Mouse (Mus musculus): Measurements from ENCODE around the gene Mindy3. TPM values are rescaled to one million over a fixed set of nuclear protein-coding genes. Genes with fewer than 3 reads are reported as not detected.

Mindy3 gene
- polyA plus RNA-seq, 1 experiment from 2014 or later: 21.6 TPM

DNA sequence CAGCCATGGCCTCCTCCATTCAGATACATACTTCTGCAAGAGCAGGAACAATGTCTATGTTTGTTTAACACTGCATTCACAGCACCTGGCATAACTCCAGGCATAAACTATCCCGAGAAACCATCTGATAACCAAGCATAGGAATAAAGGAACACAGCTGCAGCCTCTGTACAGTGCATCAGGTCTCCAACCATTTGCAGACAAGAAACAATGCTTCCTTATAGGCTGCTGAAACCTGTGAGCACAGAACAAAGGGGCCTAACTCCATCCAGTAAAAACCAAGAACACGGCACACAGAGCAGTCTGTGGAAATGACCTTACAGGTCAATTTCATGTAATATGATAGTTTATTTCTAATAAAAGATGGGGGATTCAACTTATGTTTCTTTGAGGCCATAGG, 39.0 kb downstream of the Mindy3 start:
- no peak overlapping the region for H3K4me3 ChIP-seq (ENCODE audit: low read length)
- peaks cover 4% of the 10 kb centered on the region; the same call in 1 of the 2 replicates for H3K4me1 ChIP-seq (ENCODE audit: control insufficient read depth, insufficient read depth, low read length)
- H3K4me2 ChIP-seq (ENCODE audit: low read depth, low read length): no peak overlapping the region
- peak; percentile 68 for ATAC-seq
- no peaks in the 10 kb centered on the region for H3K9me3 ChIP-seq (ENCODE audit: control insufficient read depth, low read length)
- H3K36me3 ChIP-seq (ENCODE audit: control insufficient read depth, insufficient read depth, low read length): 0 out of 2 replicates have a peak, but pooled peaks cover 2% of the 10 kb centered on the region
- H3K9ac ChIP-seq (ENCODE audit: low read depth, low read length): no peak overlapping the region
- H3K27ac ChIP-seq (ENCODE audit: low read length): no peak overlapping the region
- H3K27me3 ChIP-seq (replicated peaks; ENCODE audit: control insufficient read depth, insufficient read depth, low read length): no peaks in the 10 kb centered on the region
- WGBS: 33% methylated on average over 2 of the region's 2 CpGs

DNA sequence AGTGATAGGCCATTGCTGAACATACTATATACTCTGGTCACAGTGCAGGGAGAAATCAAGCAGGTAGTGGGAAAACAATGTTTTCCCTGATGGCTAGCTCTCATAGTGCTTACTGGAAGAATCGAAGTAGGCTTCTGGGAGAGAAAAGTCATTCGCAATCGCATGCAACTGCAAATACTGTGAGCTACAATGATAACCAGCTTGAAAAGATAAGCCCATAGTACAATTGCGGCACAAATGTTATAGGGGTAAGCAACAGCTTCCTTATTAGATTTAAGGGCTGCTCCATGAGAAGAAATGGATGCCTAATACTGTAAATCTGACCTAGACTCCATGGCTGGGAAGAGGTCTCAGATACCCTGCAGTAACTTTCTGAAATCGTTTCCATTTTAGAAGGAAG, 40.7 kb downstream of the Mindy3 start:
- no peak overlapping the region for H3K4me3 ChIP-seq (ENCODE audit: low read length)
- no peak for ATAC-seq
- no peaks in the 10 kb centered on the region for H3K27me3 ChIP-seq (replicated peaks; ENCODE audit: control insufficient read depth, insufficient read depth, low read length)
- no peaks in the 10 kb centered on the region for H3K9me3 ChIP-seq (ENCODE audit: control insufficient read depth, low read length)
- WGBS: 86% methylated on average over 5 of the region's 5 CpGs
- H3K4me2 ChIP-seq (ENCODE audit: low read depth, low read length): no peak overlapping the region
- H3K9ac ChIP-seq (ENCODE audit: low read depth, low read length): no peak overlapping the region
- H3K36me3 ChIP-seq (ENCODE audit: control insufficient read depth, insufficient read depth, low read length): no peaks in the 10 kb centered on the region
- H3K4me1 ChIP-seq (ENCODE audit: control insufficient read depth, insufficient read depth, low read length): peaks cover 4% of the 10 kb centered on the region; the same call in 1 of the 2 replicates
- H3K27ac ChIP-seq (ENCODE audit: low read length): no peak overlapping the region

DNA sequence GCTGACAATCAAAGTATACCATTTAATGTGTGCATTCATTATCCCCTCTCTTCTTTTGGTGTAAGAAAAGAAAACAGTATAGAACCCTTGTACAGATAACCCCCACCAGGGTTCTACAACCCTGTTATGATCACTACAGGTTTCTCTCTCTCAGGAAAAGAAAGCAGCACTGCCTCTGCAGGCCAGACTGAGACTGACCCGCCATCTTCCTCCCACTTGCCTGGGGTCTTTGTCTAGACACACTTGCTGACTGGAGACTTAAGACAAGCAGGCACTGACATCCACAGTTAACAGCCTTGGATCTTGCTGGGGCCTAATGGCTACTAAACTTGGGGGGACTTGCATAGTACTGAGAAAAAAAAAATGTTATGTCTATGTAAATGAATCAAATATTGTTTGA, 42.2 kb downstream of the Mindy3 start:
- WGBS: 78% methylated on average over 1 of the region's 1 CpGs
- no peak overlapping the region for H3K4me3 ChIP-seq (ENCODE audit: low read length)
- no peaks in the 10 kb centered on the region for H3K9me3 ChIP-seq (ENCODE audit: control insufficient read depth, low read length)
- no peak overlapping the region for H3K27ac ChIP-seq (ENCODE audit: low read length)
- H3K36me3 ChIP-seq (ENCODE audit: control insufficient read depth, insufficient read depth, low read length): no peaks in the 10 kb centered on the region
- H3K4me1 ChIP-seq (ENCODE audit: control insufficient read depth, insufficient read depth, low read length): peaks cover 4% of the 10 kb centered on the region; the same call in 1 of the 2 replicates
- ATAC-seq: no peak
- no peak overlapping the region for H3K9ac ChIP-seq (ENCODE audit: low read depth, low read length)
- H3K27me3 ChIP-seq (replicated peaks; ENCODE audit: control insufficient read depth, insufficient read depth, low read length): no peaks in the 10 kb centered on the region
- no peak overlapping the region for H3K4me2 ChIP-seq (ENCODE audit: low read depth, low read length)

DNA sequence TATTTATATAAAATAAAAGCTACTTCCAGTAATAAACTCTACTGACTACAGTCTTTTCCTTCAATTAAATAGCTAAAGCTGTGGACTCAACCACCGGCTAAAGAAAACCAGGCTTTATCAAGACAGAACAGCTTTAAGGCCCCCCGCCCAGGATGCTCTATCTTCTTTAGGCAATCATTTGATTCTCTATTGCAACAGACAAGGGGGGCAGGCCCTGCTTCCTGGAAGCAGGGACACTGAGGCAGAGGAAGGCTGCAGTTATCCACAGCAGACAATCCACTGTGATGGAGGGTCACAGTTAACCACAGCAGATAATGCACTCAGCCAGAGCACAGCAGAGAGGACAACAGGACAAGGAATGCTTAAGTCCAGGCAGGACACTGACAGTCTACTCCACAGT, 46.4 kb downstream of the Mindy3 start:
- 0 out of 2 replicates have a peak, but pooled peaks have one; percentile 42 for ATAC-seq
- Histone ChIP-seq H3K36me3 (ENCODE audit: control insufficient read depth, insufficient read depth, low read length) (no peaks in the 10 kb centered on the region), H3K4me2 (ENCODE audit: low read depth, low read length) (no peak overlapping the region), H3K9ac (ENCODE audit: low read depth, low read length) (no peak overlapping the region), H3K27me3 (replicated peaks; ENCODE audit: control insufficient read depth, insufficient read depth, low read length) (no peaks in the 10 kb centered on the region), H3K4me1 (ENCODE audit: control insufficient read depth, insufficient read depth, low read length) (no peaks in the 10 kb centered on the region), H3K9me3 (ENCODE audit: control insufficient read depth, low read length) (no peaks in the 10 kb centered on the region), H3K27ac (ENCODE audit: low read length) (no peak overlapping the region), H3K4me3 (ENCODE audit: low read length) (no peak overlapping the region)
- WGBS: 95% methylated on average over 2 of the region's 2 CpGs

DNA sequence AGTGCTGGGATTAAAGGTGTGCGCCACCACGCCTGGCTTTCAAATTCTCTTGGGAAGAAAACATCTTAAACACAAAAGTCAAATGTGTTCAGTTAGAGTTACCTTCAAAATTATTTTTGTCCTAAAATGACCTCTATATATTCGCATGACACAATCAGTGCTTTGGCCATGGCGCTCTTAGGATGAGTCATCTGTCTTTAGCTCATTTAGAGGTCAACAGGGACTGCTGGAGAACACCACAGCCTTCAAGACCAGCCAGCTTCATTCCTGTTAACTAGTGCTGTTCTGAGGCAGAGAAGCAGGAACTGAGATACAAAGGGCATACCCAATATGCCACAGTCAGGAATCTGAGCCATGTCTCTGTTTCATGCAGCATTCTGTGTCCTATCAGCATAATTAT, 47.9 kb downstream of the Mindy3 start:
- Histone ChIP-seq H3K4me2 (ENCODE audit: low read depth, low read length) (no peak overlapping the region), H3K9ac (ENCODE audit: low read depth, low read length) (no peak overlapping the region), H3K27me3 (replicated peaks; ENCODE audit: control insufficient read depth, insufficient read depth, low read length) (no peaks in the 10 kb centered on the region), H3K9me3 (ENCODE audit: control insufficient read depth, low read length) (no peaks in the 10 kb centered on the region), H3K36me3 (ENCODE audit: control insufficient read depth, insufficient read depth, low read length) (no peaks in the 10 kb centered on the region), H3K4me1 (ENCODE audit: control insufficient read depth, insufficient read depth, low read length) (no peaks in the 10 kb centered on the region), H3K27ac (ENCODE audit: low read length) (no peak overlapping the region), H3K4me3 (ENCODE audit: low read length) (no peak overlapping the region)
- ATAC-seq: no peak
- WGBS: 95% methylated on average over 4 of the region's 4 CpGs

- Histone ChIP-seq H3K4me2 (ENCODE audit: low read depth, low read length) (no peak overlapping the region), H3K27ac (ENCODE audit: low read length) (no peak overlapping the region), H3K9ac (ENCODE audit: low read depth, low read length) (no peak overlapping the region), H3K9me3 (ENCODE audit: control insufficient read depth, low read length) (no peaks in the 10 kb centered on the region), H3K27me3 (replicated peaks; ENCODE audit: control insufficient read depth, insufficient read depth, low read length) (no peaks in the 10 kb centered on the region), H3K4me1 (ENCODE audit: control insufficient read depth, insufficient read depth, low read length) (no peaks in the 10 kb centered on the region), H3K4me3 (ENCODE audit: low read length) (no peak overlapping the region), H3K36me3 (ENCODE audit: control insufficient read depth, insufficient read depth, low read length) (no peaks in the 10 kb centered on the region)
- 67% methylated on average over 2 of the region's 2 CpGs for WGBS
- ATAC-seq: 0 out of 2 replicates have a peak, but pooled peaks have one; percentile 36
Measured at GRCm38 (mm10) chr2:12368451-12368850, 50.8 kb downstream of the Mindy3 start.

DNA sequence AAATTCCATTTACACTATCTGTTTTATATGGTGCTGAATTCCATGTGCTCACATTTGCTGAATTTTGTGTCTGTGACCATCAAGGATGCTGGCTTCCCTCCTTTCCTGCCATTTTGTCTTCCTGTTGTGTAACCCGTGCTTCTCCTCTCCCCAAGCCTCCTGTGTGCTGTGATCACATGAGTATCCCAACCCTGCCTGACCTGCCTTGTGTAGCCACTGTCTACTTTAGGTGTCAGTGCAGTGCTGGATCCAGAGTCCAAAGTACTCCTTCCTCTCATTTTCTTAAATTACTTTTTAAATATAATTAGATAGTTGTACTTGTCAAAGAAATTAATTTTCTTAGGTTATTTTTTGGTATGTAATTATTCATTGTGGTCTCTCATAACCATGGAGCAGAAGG, 51.3 kb downstream of the Mindy3 start:
- no peaks in the 10 kb centered on the region for H3K4me1 ChIP-seq (ENCODE audit: control insufficient read depth, insufficient read depth, low read length)
- no peak for ATAC-seq
- H3K9me3 ChIP-seq (ENCODE audit: control insufficient read depth, low read length): no peaks in the 10 kb centered on the region
- 73% methylated on average over 1 of the region's 1 CpGs for WGBS
- H3K4me2 ChIP-seq (ENCODE audit: low read depth, low read length): no peak overlapping the region
- no peak overlapping the region for H3K9ac ChIP-seq (ENCODE audit: low read depth, low read length)
- H3K36me3 ChIP-seq (ENCODE audit: control insufficient read depth, insufficient read depth, low read length): no peaks in the 10 kb centered on the region
- H3K4me3 ChIP-seq (ENCODE audit: low read length): no peak overlapping the region
- H3K27ac ChIP-seq (ENCODE audit: low read length): no peak overlapping the region
- H3K27me3 ChIP-seq (replicated peaks; ENCODE audit: control insufficient read depth, insufficient read depth, low read length): no peaks in the 10 kb centered on the region

DNA sequence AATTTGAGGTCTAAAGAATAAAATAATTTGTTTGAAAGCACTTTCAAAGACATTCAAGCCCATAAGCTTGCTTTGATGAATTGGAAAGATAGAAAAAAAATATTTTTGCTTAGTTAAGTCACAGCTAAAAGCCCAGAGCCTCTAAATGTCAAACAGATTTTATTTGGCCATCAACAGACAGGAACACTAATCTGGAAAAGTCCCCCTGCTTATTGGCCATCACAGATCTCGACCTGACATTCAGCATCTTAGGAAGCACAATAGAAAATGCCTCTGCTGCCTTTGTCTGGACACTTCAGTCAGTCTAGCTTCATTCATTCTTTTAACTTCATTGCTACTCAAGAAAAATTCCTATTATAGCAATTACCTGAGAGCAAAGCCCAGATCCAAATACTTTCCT, 58.0 kb downstream of the Mindy3 start:
- 83% methylated on average over 1 of the region's 1 CpGs for WGBS
- H3K9ac ChIP-seq (ENCODE audit: low read depth, low read length): no peak overlapping the region
- ATAC-seq: no peak
- no peaks in the 10 kb centered on the region for H3K4me1 ChIP-seq (ENCODE audit: control insufficient read depth, insufficient read depth, low read length)
- H3K27me3 ChIP-seq (replicated peaks; ENCODE audit: control insufficient read depth, insufficient read depth, low read length): no peaks in the 10 kb centered on the region
- no peak overlapping the region for H3K4me3 ChIP-seq (ENCODE audit: low read length)
- H3K9me3 ChIP-seq (ENCODE audit: control insufficient read depth, low read length): no peaks in the 10 kb centered on the region
- H3K27ac ChIP-seq (ENCODE audit: low read length): no peak overlapping the region
- H3K36me3 ChIP-seq (ENCODE audit: control insufficient read depth, insufficient read depth, low read length): peaks cover 5% of the 10 kb centered on the region; the same call in 1 of the 2 replicates
- H3K4me2 ChIP-seq (ENCODE audit: low read depth, low read length): no peak overlapping the region

- Histone ChIP-seq H3K9me3 (ENCODE audit: control insufficient read depth, low read length) (no peaks in the 10 kb centered on the region), H3K27me3 (replicated peaks; ENCODE audit: control insufficient read depth, insufficient read depth, low read length) (no peaks in the 10 kb centered on the region), H3K9ac (ENCODE audit: low read depth, low read length) (no peak overlapping the region), H3K27ac (ENCODE audit: low read length) (no peak overlapping the region), H3K4me3 (ENCODE audit: low read length) (no peak overlapping the region), H3K36me3 (ENCODE audit: control insufficient read depth, insufficient read depth, low read length) (peaks cover 5% of the 10 kb centered on the region; the same call in 1 of the 2 replicates), H3K4me1 (ENCODE audit: control insufficient read depth, insufficient read depth, low read length) (no peaks in the 10 kb centered on the region), H3K4me2 (ENCODE audit: low read depth, low read length) (no peak overlapping the region)
- no peak for ATAC-seq
- WGBS: 89% methylated on average over 5 of the region's 5 CpGs
Measured at GRCm38 (mm10) chr2:12354837-12355236, 64.4 kb downstream of the Mindy3 start.

- Histone ChIP-seq H3K9me3 (ENCODE audit: control insufficient read depth, low read length) (no peaks in the 10 kb centered on the region), H3K36me3 (ENCODE audit: control insufficient read depth, insufficient read depth, low read length) (no peaks in the 10 kb centered on the region), H3K27me3 (replicated peaks; ENCODE audit: control insufficient read depth, insufficient read depth, low read length) (no peaks in the 10 kb centered on the region), H3K4me1 (ENCODE audit: control insufficient read depth, insufficient read depth, low read length) (no peaks in the 10 kb centered on the region), H3K27ac (ENCODE audit: low read length) (no peak overlapping the region), H3K4me3 (ENCODE audit: low read length) (no peak overlapping the region), H3K9ac (ENCODE audit: low read depth, low read length) (no peak overlapping the region), H3K4me2 (ENCODE audit: low read depth, low read length) (no peak overlapping the region)
- WGBS: 85% methylated on average over 2 of the region's 2 CpGs
- no peak for ATAC-seq
Measured at GRCm38 (mm10) chr2:12348914-12349313, 70.4 kb downstream of the Mindy3 start.
